Mouse (Mus musculus) erythroblast, embryonic 14.5 days (primary cell): ENCODE measurements around the gene Tenm1.

ENCODE experiments used
- GATA1 ChIP-seq: IDR thresholded peaks from 2 replicates; pipeline ENCODE4 v1.6.1; 2012; ENCODE audit warnings: low read length, inconsistent platforms, mixed read lengths
- TAL1 ChIP-seq: IDR thresholded peaks from 3 replicates; pipeline ENCODE4 v1.6.1; 2012; ENCODE audit warnings: low read length, inconsistent platforms, mixed read lengths

GRCm38 (mm10) chrX:42700291-42700690 is 728.6 kb downstream of the Tenm1 start:
- TF ChIP-seq TAL1 (no peak), GATA1 (no peak)
